Mouse (Mus musculus) thymus, adult 2 months (tissue): ENCODE measurements around the gene Ercc6l.

Experiments used
- CTCF ChIP-seq: fragments of 200-500 bp; IDR thresholded peaks from 2 replicates; pipeline ENCODE4 v1.5.1; 2012; ENCODE audit warnings: mild to moderate bottlenecking, control low read depth, low read length, moderate library complexity, borderline replicate concordance; ENCODE audit not compliant: control insufficient read depth, poor library complexity, insufficient read depth; ENCODE audit errors: extremely low read depth
- POLR2A ChIP-seq: fragments of 200-500 bp; IDR thresholded peaks from 2 replicates; pipeline ENCODE4 v1.6.1; 2012; ENCODE audit warnings: mild to moderate bottlenecking, low read length, control low read depth, moderate library complexity; ENCODE audit not compliant: control insufficient read depth, poor library complexity, insufficient read depth; ENCODE audit errors: extremely low read depth

DNA sequence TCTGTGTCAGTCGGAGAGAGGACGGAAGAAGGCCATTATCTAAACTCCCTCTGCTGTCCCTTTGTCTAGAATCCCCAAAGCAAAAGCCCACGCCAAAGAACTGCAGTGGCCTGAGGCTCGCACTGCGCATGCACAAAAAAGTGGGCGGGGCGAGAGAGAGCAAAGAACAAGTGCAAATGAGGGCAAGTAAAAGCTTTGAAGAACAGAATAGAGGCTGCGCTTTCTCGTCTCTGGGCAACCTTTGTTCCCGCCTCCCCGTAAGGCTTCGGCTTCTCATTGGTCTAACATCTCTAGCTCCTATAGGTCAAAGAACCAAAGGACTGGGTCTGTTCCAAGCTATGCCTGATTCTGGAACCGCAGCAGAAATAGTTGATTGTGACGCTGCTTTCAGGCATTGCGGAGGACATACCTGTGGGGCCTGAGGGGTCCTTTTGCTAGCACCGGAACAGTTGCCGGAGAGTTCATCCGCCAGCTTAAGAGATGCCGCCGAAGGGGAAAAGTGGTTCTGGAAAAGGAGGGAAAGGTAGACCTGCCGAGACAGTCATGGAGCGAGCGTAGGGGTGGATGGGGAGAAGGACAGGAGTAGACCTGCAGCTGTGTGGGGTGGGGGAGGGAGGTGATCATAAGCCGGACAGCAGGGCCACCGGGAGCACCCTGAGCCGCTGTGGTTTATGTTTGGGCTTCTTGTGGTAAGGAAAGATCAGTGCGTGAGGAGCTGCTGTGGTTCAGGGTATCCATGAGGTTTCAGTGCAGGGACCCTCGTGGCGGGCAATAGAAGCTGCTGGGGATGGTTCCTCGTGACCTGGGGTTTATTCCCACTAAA lies 37.6 kb downstream of the Ercc6l start, which contains the start of gene Pin4:
- no peak for TF ChIP-seq CTCF
- TF ChIP-seq POLR2A, result no peak
